Mouse (Mus musculus) C2C12 (cell line): ENCODE results near the gene Gm47996. TPM values are rescaled to one million over a fixed set of nuclear protein-coding genes. Genes with fewer than 3 reads are reported as not detected.

ENCODE experiments used
- H3K27me3 ChIP-seq: one replicate; pipeline ENCODE4 v1.6.1; 2011; ENCODE audit not compliant: control insufficient read depth, insufficient read depth, insufficient read length
- H3K36me3 ChIP-seq: one replicate; pipeline ENCODE4 v1.6.1; 2011; ENCODE audit not compliant: control insufficient read depth, insufficient read depth
- H3K4me3 ChIP-seq: one replicate; pipeline ENCODE4 v1.5.1; 2011; ENCODE audit warnings: mild to moderate bottlenecking, control low read depth; ENCODE audit not compliant: poor library complexity, insufficient read depth, severe bottlenecking
- H3K79me2 ChIP-seq: one replicate; pipeline ENCODE4 v1.6.1; 2011; ENCODE audit not compliant: control insufficient read depth, insufficient read depth
- H3K79me3 ChIP-seq: one replicate; pipeline ENCODE4 v1.6.1; 2011; ENCODE audit warnings: low read depth, control low read depth
- H3ac ChIP-seq: one replicate; pipeline ENCODE3; 2011; ENCODE audit warnings: low read depth; ENCODE audit not compliant: control insufficient read depth, insufficient read length
- CEBPB ChIP-seq: IDR thresholded peaks from one replicate; pipeline ENCODE4 v1.6.1; 2011; ENCODE audit warnings: low read depth, mild to moderate bottlenecking, control low read depth, moderate library complexity
- CTCF ChIP-seq: IDR thresholded peaks from one replicate; pipeline ENCODE4 v1.5.1; 2011; ENCODE audit not compliant: control insufficient read depth, insufficient read depth, insufficient read length
- FOSL1 ChIP-seq: IDR thresholded peaks from one replicate; pipeline ENCODE4 v1.8.0; 2011; ENCODE audit warnings: mild to moderate bottlenecking, low read length; ENCODE audit not compliant: poor library complexity, insufficient read depth, severe bottlenecking
- MAX ChIP-seq: IDR thresholded peaks from one replicate; pipeline ENCODE4 v1.6.1; 2011; ENCODE audit warnings: mild to moderate bottlenecking, control low read depth
- MYOD1 ChIP-seq: IDR thresholded peaks from one replicate; pipeline ENCODE4 v1.6.1; 2011; ENCODE audit warnings: low read depth; ENCODE audit not compliant: control insufficient read depth, insufficient read length
- MYOG ChIP-seq: IDR thresholded peaks from one replicate; pipeline ENCODE4 v1.6.1; 2011; ENCODE audit not compliant: control insufficient read depth, insufficient read length; ENCODE audit errors: extremely low read depth
- USF1 ChIP-seq: IDR thresholded peaks from one replicate; pipeline ENCODE4 v1.6.1; 2011; ENCODE audit warnings: low read depth, mild to moderate bottlenecking, control low read depth, moderate library complexity
- polyA plus RNA-seq: library from polyadenylated mRNA; unstranded; fragments of >200 nt; fragmentation: generic; extraction: Trizol; gene quantifications from one replicate; pipeline ENCODE4 v1.2.1, GENCODE M21; 2012; ENCODE audit warnings: missing spikeins

Gm47996 gene
- polyA plus RNA-seq, 1 experiment = not detected

GRCm38 (mm10) chr1:151223377-151223776 lies 13.4 kb downstream of the Gm47996 start:
- Histone ChIP-seq H3ac (no peak overlapping the region), H3K79me3 (no peaks in the 10 kb centered on the region), H3K4me3 (no peak overlapping the region), H3K79me2 (no peaks in the 10 kb centered on the region), H3K27me3 (no peaks in the 10 kb centered on the region), H3K36me3 (no peaks in the 10 kb centered on the region)
- TF ChIP-seq CTCF (no peak), MAX (no peak), MYOG (no peak), CEBPB (no peak), MYOD1 (no peak), USF1 (no peak)

GRCm38 (mm10) chr1:151224536-151224935 lies 14.6 kb downstream of the Gm47996 start:
- TF ChIP-seq CTCF = no peak
- no peak for TF ChIP-seq MYOG
- no peak for TF ChIP-seq MYOD1
- TF ChIP-seq CEBPB = no peak
- no peak for TF ChIP-seq FOSL1
- no peak for TF ChIP-seq MAX
- TF ChIP-seq USF1 = no peak
- Histone ChIP-seq H3K79me3 (no peaks in the 10 kb centered on the region), H3ac (no peak overlapping the region)

GRCm38 (mm10) chr1:151227506-151227905 lies 17.6 kb downstream of the Gm47996 start:
- Histone ChIP-seq H3K79me3 (no peaks in the 10 kb centered on the region), H3ac (no peak overlapping the region), H3K79me2 (no peaks in the 10 kb centered on the region), H3K4me3 (no peak overlapping the region), H3K27me3 (no peaks in the 10 kb centered on the region), H3K36me3 (no peaks in the 10 kb centered on the region)
- TF ChIP-seq FOSL1 (peak; percentile 41), MYOG (no peak), USF1 (no peak), CEBPB (no peak), CTCF (no peak), MAX (no peak), MYOD1 (no peak)

More at GRCm38 (mm10) chr1:151224536-151224935, 14.6 kb downstream of the Gm47996 start:
- H3K27me3 ChIP-seq = no peaks in the 10 kb centered on the region
- H3K36me3 ChIP-seq = no peaks in the 10 kb centered on the region
- no peak overlapping the region for H3K4me3 ChIP-seq
- no peaks in the 10 kb centered on the region for H3K79me2 ChIP-seq

- Histone ChIP-seq H3K79me2 (no peaks in the 10 kb centered on the region), H3K27me3 (no peaks in the 10 kb centered on the region), H3K79me3 (no peaks in the 10 kb centered on the region), H3K4me3 (no peak overlapping the region), H3ac (no peak overlapping the region), H3K36me3 (no peaks in the 10 kb centered on the region)
- peak; percentile 85 for TF ChIP-seq CEBPB
- TF ChIP-seq MYOD1 = peak; percentile 60
- TF ChIP-seq FOSL1 = peak; percentile 46
- TF ChIP-seq MAX = no peak
- TF ChIP-seq USF1 = no peak
These were observed 18.5 kb downstream of the Gm47996 start for GRCm38 (mm10) chr1:151228320-151228989.

DNA sequence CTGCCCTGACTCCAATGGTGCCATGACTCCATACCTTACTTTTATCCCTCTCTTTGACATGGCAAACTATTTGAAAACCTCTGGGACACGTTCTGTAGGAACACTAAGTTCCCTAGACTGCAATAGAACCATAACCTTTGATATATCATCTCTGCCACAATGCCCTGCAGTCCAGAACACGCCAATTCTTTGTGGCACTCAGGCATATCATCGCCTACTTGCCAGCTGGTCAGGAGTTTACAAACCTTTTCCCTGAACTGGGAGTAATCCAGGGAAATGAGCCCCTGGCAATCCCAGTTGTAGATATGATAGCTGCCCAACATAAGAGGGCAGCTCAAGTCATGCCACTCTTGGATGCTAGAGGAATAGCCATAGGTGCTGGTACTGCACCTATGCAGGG lies 22.4 kb downstream of the Gm47996 start:
- Histone ChIP-seq H3K79me3 (no peaks in the 10 kb centered on the region), H3K36me3 (no peaks in the 10 kb centered on the region), H3K79me2 (no peaks in the 10 kb centered on the region), H3K27me3 (no peaks in the 10 kb centered on the region), H3ac (no peak overlapping the region), H3K4me3 (no peak overlapping the region)
- TF ChIP-seq CTCF = no peak
- TF ChIP-seq MYOD1 = no peak
- no peak for TF ChIP-seq MYOG
- TF ChIP-seq MAX = no peak
- TF ChIP-seq FOSL1 = no peak
- TF ChIP-seq CEBPB = no peak
- no peak for TF ChIP-seq USF1
